Mouse (Mus musculus) testis, postnatal 10 days (tissue): ENCODE results near the gene Npm1.
A peak's percentile ranks its signal among the peaks of the same experiment; 100 is the strongest.

Experiments
- DNase-seq: peaks from one replicate; pipeline ENCODE4 v3.0.0; 2021; ENCODE audit warnings: low spot score

Npm1 gene

GRCm38 (mm10) chr11:33179802-33180201 is 16.8 kb upstream of the Npm1 start:
- DNase-seq = no peak

- no peak for DNase-seq
These were observed 13.7 kb upstream of the Npm1 start for GRCm38 (mm10) chr11:33176525-33177245.

GRCm38 (mm10) chr11:33175768-33176167 is 12.8 kb upstream of the Npm1 start:
- no peak for DNase-seq

- DNase-seq = peak; percentile 69
These were observed 7.5 kb upstream of the Npm1 start for GRCm38 (mm10) chr11:33170489-33170888.

GRCm38 (mm10) chr11:33162211-33162997 is 602 bp downstream of the Npm1 start:
- peak; percentile 83 for DNase-seq

GRCm38 (mm10) chr11:33159741-33160140 is 3.3 kb downstream of the Npm1 start:
- no peak for DNase-seq

- DNase-seq = no peak
These were observed 5.4 kb downstream of the Npm1 start for GRCm38 (mm10) chr11:33157453-33158196.

GRCm38 (mm10) chr11:33156436-33157015 is 6.5 kb downstream of the Npm1 start:
- DNase-seq = no peak

- no peak for DNase-seq
These were observed 8.5 kb downstream of the Npm1 start for GRCm38 (mm10) chr11:33154459-33154858.

- DNase-seq = no peak
These were observed 10.0 kb downstream of the Npm1 start for GRCm38 (mm10) chr11:33152997-33153396.

- peak; percentile 20 for DNase-seq
These were observed 11.2 kb downstream of the Npm1 start for GRCm38 (mm10) chr11:33151780-33152145.

GRCm38 (mm10) chr11:33151128-33151779 is 11.8 kb downstream of the Npm1 start:
- peak; percentile 20 for DNase-seq

- DNase-seq = no peak
These were observed 12.6 kb downstream of the Npm1 start for GRCm38 (mm10) chr11:33150364-33150763.

- DNase-seq = peak; percentile 34
These were observed 13.6 kb downstream of the Npm1 start for GRCm38 (mm10) chr11:33149453-33149852.

GRCm38 (mm10) chr11:33149088-33149436 is 13.9 kb downstream of the Npm1 start:
- no peak for DNase-seq

GRCm38 (mm10) chr11:33148338-33149087 is 14.5 kb downstream of the Npm1 start:
- peak; percentile 78 for DNase-seq

GRCm38 (mm10) chr11:33147572-33148337 is 15.3 kb downstream of the Npm1 start:
- DNase-seq = peak; percentile 67

GRCm38 (mm10) chr11:33147171-33147571 is 15.8 kb downstream of the Npm1 start, which contains the start of gene Fgf18:
Gene Fgf18 (minus strand): TSS chr11:33147400.
- DNase-seq = no peak

- DNase-seq = peak; percentile 74
These were observed 16.3 kb downstream of the Npm1 start for GRCm38 (mm10) chr11:33146651-33147131.

GRCm38 (mm10) chr11:33146143-33146497 is 16.9 kb downstream of the Npm1 start:
- DNase-seq = peak; percentile 82
